Mouse (Mus musculus) embryonic facial prominence, embryonic 14.5 days (tissue): Measurements from ENCODE around the gene Wdr31. TPM values are rescaled to one million over a fixed set of nuclear protein-coding genes. Genes with fewer than 3 reads are reported as not detected.

Experiments
- ATAC-seq: fragments of 200-750 bp; cut with Nextera tagmentation; 2 replicates; pipeline ENCODE4 v1.8.0; 2017; ENCODE audit warnings: low read depth, moderate number of reproducible peaks, moderate TSS enrichment
- DNase-seq: peaks from one replicate; pipeline ENCODE4 v3.0.0-alpha.2; 2015; ENCODE audit warnings: low spot score
- H3K27ac ChIP-seq: fragments of 300-500 bp; sonication (generic); replicated peaks from 2 replicates; pipeline ENCODE4 v1.5.1; 2014; ENCODE audit warnings: low read depth, mild to moderate bottlenecking, low read length, moderate library complexity
- H3K27me3 ChIP-seq: fragments of 300-500 bp; sonication (generic); replicated peaks from 2 replicates; pipeline ENCODE4 v1.6.1; 2014; ENCODE audit warnings: low read length; ENCODE audit not compliant: control insufficient read depth, insufficient read depth
- H3K36me3 ChIP-seq: fragments of 300-500 bp; sonication (generic); 2 replicates; pipeline ENCODE4 v1.6.1; 2014; ENCODE audit warnings: low read length, mixed read lengths; ENCODE audit not compliant: control insufficient read depth, insufficient read depth
- H3K4me1 ChIP-seq: fragments of 300-500 bp; sonication (generic); 2 replicates; pipeline ENCODE4 v1.6.1; 2014; ENCODE audit warnings: antibody characterized with exemption, low read length; ENCODE audit not compliant: control insufficient read depth, insufficient read depth
- H3K4me2 ChIP-seq: fragments of 300-500 bp; sonication (generic); 2 replicates; pipeline ENCODE4 v1.6.1; 2014; ENCODE audit warnings: low read depth, mild to moderate bottlenecking, low read length, moderate library complexity, mixed read lengths
- H3K4me3 ChIP-seq: fragments of 300-500 bp; sonication (generic); 2 replicates; pipeline ENCODE4 v1.5.1; 2014; ENCODE audit warnings: low read depth, mild to moderate bottlenecking, low read length
- H3K9ac ChIP-seq: fragments of 300-500 bp; sonication (generic); 2 replicates; pipeline ENCODE4 v1.6.1; 2014; ENCODE audit warnings: low read depth, mild to moderate bottlenecking, low read length, moderate library complexity, mixed read lengths
- H3K9me3 ChIP-seq: fragments of 300-500 bp; sonication (generic); 2 replicates; pipeline ENCODE4 v1.6.1; 2016; ENCODE audit warnings: low read length; ENCODE audit not compliant: control insufficient read depth
- WGBS: fragments of 180-500 bp; shearing (Covaris S2); extraction: QIAGEN DNeasy Blood & Tissue Kit; methylation state at CpG from one replicate; pipeline ENCODE4 v1.1.7; 2014; 5-methylcytosine and 5-hydroxymethylcytosine counted together
- polyA plus RNA-seq: library from polyadenylated mRNA; unstranded; fragments of >200 nt; fragmentation: Nextera tagmentation; extraction: Ambion mirVana; gene quantifications from 2 replicates; pipeline ENCODE4 v1.2.1, GENCODE M21; 2014

The Wdr31 gene
- polyA plus RNA-seq, 1 experiment from 2014 or later, result 5.3 TPM

GRCm38 (mm10) chr4:62501964-62502732 is 31.5 kb upstream of the Wdr31 start:
- Histone ChIP-seq H3K4me2 (peak overlapping the region; percentile 76), H3K4me1 (0 out of 2 replicates have a peak, but pooled peaks cover 3% of the 10 kb centered on the region), H3K4me3 (peak overlapping the region; percentile 78), H3K9ac (peak overlapping the region; percentile 79), H3K9me3 (no peaks in the 10 kb centered on the region), H3K36me3 (peaks cover 16% of the 10 kb centered on the region), H3K27ac (peak overlapping the region; percentile 41), H3K27me3 (no peaks in the 10 kb centered on the region)
- peak; percentile 95 for DNase-seq
- WGBS, result 5% methylated on average over 16 of the region's 38 CpGs
- peak; percentile 97 for ATAC-seq

GRCm38 (mm10) chr4:62501534-62501933 is 30.8 kb upstream of the Wdr31 start:
- ATAC-seq, result peak; percentile 7; the same call in 1 of the 2 replicates
- WGBS, result 3% methylated on average over 7 of the region's 7 CpGs

GRCm38 (mm10) chr4:62500799-62501198 is 30.1 kb upstream of the Wdr31 start:
- peaks cover 16% of the 10 kb centered on the region for H3K36me3 ChIP-seq
- peak overlapping the region; percentile 76; the same call in 1 of the 2 replicates for H3K4me2 ChIP-seq
- H3K9ac ChIP-seq, result no peak overlapping the region
- no peak overlapping the region for H3K27ac ChIP-seq
- no peaks in the 10 kb centered on the region for H3K9me3 ChIP-seq
- H3K4me3 ChIP-seq, result no peak overlapping the region
- no peaks in the 10 kb centered on the region for H3K27me3 ChIP-seq
- 87% methylated on average over 4 of the region's 4 CpGs for WGBS
- no peak for DNase-seq
- ATAC-seq, result no peak
- H3K4me1 ChIP-seq, result 0 out of 2 replicates have a peak, but pooled peaks cover 3% of the 10 kb centered on the region

More at GRCm38 (mm10) chr4:62501534-62501933, 30.8 kb upstream of the Wdr31 start:
- no peak for DNase-seq
- H3K27me3 ChIP-seq, result no peaks in the 10 kb centered on the region
- peak overlapping the region; percentile 76 for H3K4me2 ChIP-seq
- H3K36me3 ChIP-seq, result peaks cover 16% of the 10 kb centered on the region
- H3K4me3 ChIP-seq, result peak overlapping the region; percentile 78
- H3K9me3 ChIP-seq, result no peaks in the 10 kb centered on the region
- peak overlapping the region; percentile 79 for H3K9ac ChIP-seq
- peak overlapping the region; percentile 41 for H3K27ac ChIP-seq
- 0 out of 2 replicates have a peak, but pooled peaks cover 3% of the 10 kb centered on the region for H3K4me1 ChIP-seq

- 72% methylated on average over 8 of the region's 8 CpGs for WGBS
- no peaks in the 10 kb centered on the region for H3K4me1 ChIP-seq
- H3K27me3 ChIP-seq, result no peaks in the 10 kb centered on the region
- no peaks in the 10 kb centered on the region for H3K9me3 ChIP-seq
- H3K4me2 ChIP-seq, result no peak overlapping the region
- no peak overlapping the region for H3K27ac ChIP-seq
- DNase-seq (no peak), ATAC-seq (no peak)
- H3K4me3 ChIP-seq, result no peak overlapping the region
- H3K9ac ChIP-seq, result no peak overlapping the region
- peaks cover 16% of the 10 kb centered on the region for H3K36me3 ChIP-seq
These were observed 26.1 kb upstream of the Wdr31 start for GRCm38 (mm10) chr4:62496815-62497214.

- DNase-seq, result no peak
- Histone ChIP-seq H3K4me1 (no peaks in the 10 kb centered on the region), H3K27ac (no peak overlapping the region), H3K36me3 (peaks cover 16% of the 10 kb centered on the region), H3K4me3 (no peak overlapping the region), H3K9me3 (no peaks in the 10 kb centered on the region), H3K27me3 (no peaks in the 10 kb centered on the region), H3K4me2 (no peak overlapping the region), H3K9ac (no peak overlapping the region)
- 80% methylated on average over 8 of the region's 8 CpGs for WGBS
- ATAC-seq, result no peak
These were observed 25.2 kb upstream of the Wdr31 start for GRCm38 (mm10) chr4:62495946-62496345.

- Histone ChIP-seq H3K27ac (no peak overlapping the region), H3K9me3 (no peaks in the 10 kb centered on the region), H3K9ac (no peak overlapping the region), H3K4me2 (no peak overlapping the region), H3K36me3 (peaks cover 9% of the 10 kb centered on the region), H3K4me3 (no peak overlapping the region), H3K27me3 (no peaks in the 10 kb centered on the region), H3K4me1 (no peaks in the 10 kb centered on the region)
- no peak for DNase-seq
- 69% methylated on average over 9 of the region's 9 CpGs for WGBS
- no peak for ATAC-seq
These were observed 23.5 kb upstream of the Wdr31 start for GRCm38 (mm10) chr4:62494230-62494629.

GRCm38 (mm10) chr4:62492682-62493081 is 22.0 kb upstream of the Wdr31 start:
- Histone ChIP-seq H3K9ac (no peak overlapping the region), H3K4me1 (no peaks in the 10 kb centered on the region), H3K4me2 (no peak overlapping the region), H3K4me3 (no peak overlapping the region), H3K27ac (no peak overlapping the region), H3K36me3 (no peaks in the 10 kb centered on the region), H3K9me3 (no peaks in the 10 kb centered on the region), H3K27me3 (no peaks in the 10 kb centered on the region)
- WGBS, result 84% methylated on average over 2 of the region's 2 CpGs
- ATAC-seq (no peak), DNase-seq (no peak)

GRCm38 (mm10) chr4:62487914-62488313 is 17.2 kb upstream of the Wdr31 start:
- no peak for DNase-seq
- no peak overlapping the region for H3K27ac ChIP-seq
- no peaks in the 10 kb centered on the region; the same call in 1 of the 2 replicates for H3K4me1 ChIP-seq
- no peak overlapping the region for H3K4me3 ChIP-seq
- H3K27me3 ChIP-seq, result no peaks in the 10 kb centered on the region
- WGBS, result 77% methylated on average over 2 of the region's 2 CpGs
- H3K36me3 ChIP-seq, result no peaks in the 10 kb centered on the region
- no peak for ATAC-seq
- H3K9me3 ChIP-seq, result no peaks in the 10 kb centered on the region
- H3K4me2 ChIP-seq, result no peak overlapping the region
- no peak overlapping the region for H3K9ac ChIP-seq

GRCm38 (mm10) chr4:62487172-62487571 is 16.5 kb upstream of the Wdr31 start:
- H3K9me3 ChIP-seq, result no peaks in the 10 kb centered on the region
- no peak overlapping the region for H3K27ac ChIP-seq
- H3K4me3 ChIP-seq, result no peak overlapping the region
- no peaks in the 10 kb centered on the region for H3K27me3 ChIP-seq
- no peak for ATAC-seq
- H3K4me1 ChIP-seq, result no peaks in the 10 kb centered on the region; the same call in 1 of the 2 replicates
- no peak for DNase-seq
- H3K9ac ChIP-seq, result no peak overlapping the region
- no peaks in the 10 kb centered on the region for H3K36me3 ChIP-seq
- 86% methylated on average over 5 of the region's 5 CpGs for WGBS
- H3K4me2 ChIP-seq, result no peak overlapping the region
